Mouse (Mus musculus): Measurements from ENCODE around the gene Galnt2. TPM values are rescaled to one million over a fixed set of nuclear protein-coding genes. Genes with fewer than 3 reads are reported as not detected.

Gene Galnt2
- total RNA-seq, 2 experiments from 2014 or later = 66.7 to 67.9 TPM

Other genes with a start within 250 kb of the Galnt2 start
- 10 to 100 TPM; 21.7 to 25.0 TPM for gene Abcb10, start 248.3 kb upstream of the Galnt2 start, total RNA-seq (2021)
- gene Taf5l, start 210.0 kb upstream of the Galnt2 start, total RNA-seq (2021) = 10 to 100 TPM; 23.3 to 23.4 TPM
- 10 to 100 TPM; 11.9 to 12.0 TPM for gene Urb2, start 209.9 kb upstream of the Galnt2 start, total RNA-seq (2021)
- 100 to 1,000 TPM; 102 to 111 TPM for gene Pgbd5, start 208.3 kb downstream of the Galnt2 start, total RNA-seq (2021)